Mouse (Mus musculus) embryonic facial prominence, embryonic 11.5 days (tissue): ENCODE results near the gene Disp1. TPM values are rescaled to one million over a fixed set of nuclear protein-coding genes. Genes with fewer than 3 reads are reported as not detected.

Source experiments
- ATAC-seq: fragments of 200-750 bp; cut with Nextera tagmentation; replicated peaks from 2 replicates; pipeline ENCODE4 v1.8.0; 2017; ENCODE audit warnings: low read depth; ENCODE audit not compliant: insufficient number of reproducible peaks, low FRiP score, low TSS enrichment
- DNase-seq: peaks from one replicate; pipeline ENCODE4 v3.0.0-alpha.2; 2015; ENCODE audit warnings: low spot score
- H3K27ac ChIP-seq: fragments of 300-500 bp; sonication (generic); replicated peaks from 2 replicates; pipeline ENCODE4 v1.5.1; 2014; ENCODE audit warnings: mild to moderate bottlenecking, low read depth, low read length, control low read depth
- H3K27me3 ChIP-seq: fragments of 300-500 bp; sonication (generic); 2 replicates; pipeline ENCODE4 v1.6.1; 2014; ENCODE audit warnings: mild to moderate bottlenecking, low read length, moderate library complexity, mixed read lengths; ENCODE audit not compliant: control insufficient read depth, insufficient read depth
- H3K36me3 ChIP-seq: fragments of 300-500 bp; sonication (generic); replicated peaks from 2 replicates; pipeline ENCODE4 v1.6.1; 2014; ENCODE audit warnings: low read depth, mild to moderate bottlenecking, low read length, moderate library complexity, mixed read lengths; ENCODE audit not compliant: control insufficient read depth, insufficient read depth
- H3K4me1 ChIP-seq: fragments of 300-500 bp; sonication (generic); 2 replicates; pipeline ENCODE4 v1.6.1; 2014; ENCODE audit warnings: low read length, mixed read lengths; ENCODE audit not compliant: control insufficient read depth, insufficient read depth
- H3K4me2 ChIP-seq: fragments of 300-500 bp; sonication (generic); 2 replicates; pipeline ENCODE4 v1.6.1; 2014; ENCODE audit warnings: low read depth, mild to moderate bottlenecking, control low read depth, low read length, moderate library complexity
- H3K4me3 ChIP-seq: fragments of 300-500 bp; sonication (generic); 2 replicates; pipeline ENCODE4 v1.5.1; 2014; ENCODE audit warnings: low read depth, low read length, control low read depth
- H3K9ac ChIP-seq: fragments of 300-500 bp; sonication (generic); replicated peaks from 2 replicates; pipeline ENCODE4 v1.6.1; 2014; ENCODE audit warnings: mild to moderate bottlenecking, control low read depth, low read length
- H3K9me3 ChIP-seq: fragments of 300-500 bp; sonication (generic); replicated peaks from 2 replicates; pipeline ENCODE4 v1.6.1; 2016; ENCODE audit warnings: mild to moderate bottlenecking, low read length, inconsistent platforms, mixed read lengths; ENCODE audit not compliant: control insufficient read depth
- WGBS: fragments of 180-500 bp; shearing (Covaris S2); extraction: QIAGEN DNeasy Blood & Tissue Kit; methylation state at CpG from one replicate; pipeline ENCODE4 v1.1.7; 2014; 5-methylcytosine and 5-hydroxymethylcytosine counted together
- polyA plus RNA-seq: library from polyadenylated mRNA; unstranded; fragments of >200 nt; fragmentation: Nextera tagmentation; extraction: Ambion mirVana; gene quantifications from 2 replicates; pipeline ENCODE4 v1.2.1, GENCODE M21; 2014

Gene Disp1
- polyA plus RNA-seq, 1 experiment from 2014 or later: 12.4 TPM

GRCm38 (mm10) chr1:183086843-183087242 lies 134.5 kb downstream of the Disp1 start:
- Histone ChIP-seq H3K4me2 (no peak overlapping the region), H3K4me3 (no peak overlapping the region), H3K4me1 (no peaks in the 10 kb centered on the region), H3K9ac (no peak overlapping the region), H3K9me3 (no peaks in the 10 kb centered on the region), H3K27me3 (no peaks in the 10 kb centered on the region), H3K36me3 (peaks cover 14% of the 10 kb centered on the region), H3K27ac (no peak overlapping the region)
- ATAC-seq (no peak), DNase-seq (no peak)
- WGBS: 92% methylated on average over 14 of the region's 14 CpGs

- Histone ChIP-seq H3K27me3 (no peaks in the 10 kb centered on the region), H3K4me1 (no peaks in the 10 kb centered on the region), H3K4me2 (no peak overlapping the region), H3K27ac (no peak overlapping the region), H3K9ac (no peak overlapping the region), H3K36me3 (peaks cover 13% of the 10 kb centered on the region), H3K9me3 (no peaks in the 10 kb centered on the region; the same call in 1 of the 2 replicates), H3K4me3 (no peak overlapping the region)
- DNase-seq: no peak
- ATAC-seq: no peak
- 90% methylated on average over 8 of the region's 8 CpGs for WGBS
Measured at GRCm38 (mm10) chr1:183084085-183085050, 137.0 kb downstream of the Disp1 start.

GRCm38 (mm10) chr1:183082436-183082835 lies 138.9 kb downstream of the Disp1 start:
- Histone ChIP-seq H3K27me3 (no peaks in the 10 kb centered on the region), H3K36me3 (peaks cover 4% of the 10 kb centered on the region; the same call in 1 of the 2 replicates), H3K4me1 (no peaks in the 10 kb centered on the region), H3K27ac (no peak overlapping the region), H3K9ac (no peak overlapping the region), H3K4me2 (no peak overlapping the region), H3K4me3 (no peak overlapping the region), H3K9me3 (no peaks in the 10 kb centered on the region; the same call in 1 of the 2 replicates)
- no peak for DNase-seq
- WGBS: 87% methylated on average over 4 of the region's 4 CpGs
- no peak for ATAC-seq

- Histone ChIP-seq H3K9me3 (no peaks in the 10 kb centered on the region; the same call in 1 of the 2 replicates), H3K27me3 (no peaks in the 10 kb centered on the region), H3K4me2 (no peak overlapping the region), H3K4me3 (no peak overlapping the region), H3K9ac (no peak overlapping the region), H3K36me3 (no peaks in the 10 kb centered on the region; the same call in 1 of the 2 replicates), H3K27ac (no peak overlapping the region), H3K4me1 (no peaks in the 10 kb centered on the region)
- ATAC-seq (no peak), DNase-seq (no peak)
Measured at GRCm38 (mm10) chr1:183081126-183081525, 140.2 kb downstream of the Disp1 start.

GRCm38 (mm10) chr1:183075121-183075822 lies 146.1 kb downstream of the Disp1 start:
- H3K36me3 ChIP-seq: no peaks in the 10 kb centered on the region
- H3K27ac ChIP-seq: no peak overlapping the region
- H3K4me3 ChIP-seq: no peak overlapping the region
- DNase-seq (no peak), ATAC-seq (no peak)
- no peak overlapping the region for H3K9ac ChIP-seq
- no peaks in the 10 kb centered on the region; the same call in 1 of the 2 replicates for H3K9me3 ChIP-seq
- no peaks in the 10 kb centered on the region for H3K27me3 ChIP-seq
- no peaks in the 10 kb centered on the region for H3K4me1 ChIP-seq
- no peak overlapping the region for H3K4me2 ChIP-seq
- WGBS: 68% methylated on average over 15 of the region's 15 CpGs

GRCm38 (mm10) chr1:183072263-183073050 lies 148.9 kb downstream of the Disp1 start:
- no peak for DNase-seq
- Histone ChIP-seq H3K36me3 (no peaks in the 10 kb centered on the region), H3K27ac (no peak overlapping the region), H3K4me2 (no peak overlapping the region), H3K27me3 (no peaks in the 10 kb centered on the region), H3K4me1 (no peaks in the 10 kb centered on the region), H3K9ac (no peak overlapping the region), H3K4me3 (no peak overlapping the region), H3K9me3 (no peaks in the 10 kb centered on the region)
- no peak for ATAC-seq
- WGBS: 71% methylated on average over 12 of the region's 12 CpGs

- Histone ChIP-seq H3K9ac (no peak overlapping the region), H3K36me3 (no peaks in the 10 kb centered on the region), H3K27me3 (no peaks in the 10 kb centered on the region), H3K4me2 (no peak overlapping the region), H3K27ac (no peak overlapping the region), H3K9me3 (no peaks in the 10 kb centered on the region), H3K4me3 (no peak overlapping the region), H3K4me1 (no peaks in the 10 kb centered on the region)
- DNase-seq (no peak), ATAC-seq (no peak)
- 78% methylated on average over 8 of the region's 8 CpGs for WGBS
Measured at GRCm38 (mm10) chr1:183069954-183070649, 151.2 kb downstream of the Disp1 start.
